In the genomic region with DNA sequence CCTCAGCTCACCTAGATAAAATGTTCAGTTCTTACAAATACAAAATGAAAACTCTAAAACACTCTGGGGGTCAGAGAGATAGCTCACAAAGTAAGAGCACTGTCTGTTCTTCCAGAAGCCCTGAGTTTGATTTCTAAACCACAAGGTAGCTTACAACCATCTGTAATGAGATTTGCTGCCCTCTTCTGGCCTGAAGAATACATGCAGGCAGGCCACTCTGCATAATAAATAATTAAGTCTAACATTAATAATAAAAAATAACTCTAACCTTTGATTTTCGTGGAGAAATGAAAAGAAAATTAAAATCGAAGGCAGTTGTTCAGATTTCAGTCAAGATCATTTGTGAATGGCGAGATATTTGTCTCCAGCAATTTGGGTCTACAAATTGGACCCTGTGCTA, we compare ENCODE assay signal across 18 mouse cellular contexts.
DNase-seq lines count a peak whose midpoint lies in the region; ATAC-seq and TF ChIP-seq lines count a peak whose summit lies in the region.
"Had no signal": no experiment of that assay in that cellular context is flagged by ENCODE, and none has a peak within 500 bp of the region (broad histone marks: within the 10 kb centered on the region; RNA-seq: fewer than 3 reads in every experiment).

No protein-coding gene starts in this region.

- no peak overlapping the region for H3K4me2 ChIP-seq in liver, postnatal 0 days (ENCODE audit: low read depth, low read length)
- H3K4me2 ChIP-seq in liver, embryonic 11.5 days: no peak overlapping the region
- H3K4me2 ChIP-seq in CH12.LX (ENCODE audit: insufficient read depth, low read depth, poor library complexity, severe bottlenecking): no peak overlapping the region
- H3K4me2 ChIP-seq: embryonic facial prominence, embryonic 12.5 days; hindbrain, embryonic 12.5 days; neural tube, embryonic 12.5 days had no signal

- no peaks in the 10 kb centered on the region for H3K9me3 ChIP-seq in liver, postnatal 0 days (ENCODE audit: low read length)
- no peaks in the 10 kb centered on the region for H3K9me3 ChIP-seq in liver, embryonic 11.5 days (ENCODE audit: control insufficient read depth, low read length)
- H3K9me3 ChIP-seq in CH12.LX (replicated peaks; ENCODE audit: low read length): no peaks in the 10 kb centered on the region
- H3K9me3 ChIP-seq: embryonic facial prominence, embryonic 12.5 days; hindbrain, embryonic 12.5 days had no signal

- DNase-seq in heart, adult 2 months: no peak
- no peak for DNase-seq in heart, adult 11 months
- DNase-seq in liver, postnatal 0 days: no peak
- no peak for DNase-seq in liver, embryonic 11.5 days (ENCODE audit: low spot score)
- peak; percentile 6 for DNase-seq in CH12.LX (ENCODE audit: extremely low read depth)
- DNase-seq in ZHBTc4 (ENCODE audit: low read depth, low spot score): peak; percentile 15
- no peak for DNase-seq in frontal cortex, postnatal 14 days (ENCODE audit: low spot score in 2 of 2)
- no peak for DNase-seq in frontal cortex, postnatal 10 days (ENCODE audit: low spot score in 2 of 2)
- DNase-seq: adrenal gland, adult 2 months; cerebellum, adult 9-11 months; kidney, adult 11 months; kidney, postnatal 25 days; left cerebral cortex, postnatal 4 days; right cerebral cortex, postnatal 4 days; thymus, adult 2 months had no signal

- intact Hi-C loops in heart, adult 2 months (cut with DNase I): no loop called here

- ATAC-seq in liver, postnatal 0 days: no peak
- ATAC-seq in liver, embryonic 11.5 days (replicated peaks; ENCODE audit: low FRiP score): no peak

- dilution Hi-C loops in CH12.LX (cut with MboI; ENCODE audit: extremely low pct_ligation_motif_present, extremely low pct_unique_long_range_greater_than_20kb, low sequenced_read_pairs): no loop called here

- no peak overlapping the region for H3K27ac ChIP-seq in heart, adult 2 months
- H3K27ac ChIP-seq in liver, postnatal 0 days (ENCODE audit: low read depth): no peak overlapping the region
- no peak overlapping the region for H3K27ac ChIP-seq in liver, embryonic 11.5 days (ENCODE audit: low read depth, low read length)
- no peak overlapping the region for H3K27ac ChIP-seq in CH12.LX (ENCODE audit: insufficient read depth, low read depth)
- H3K27ac ChIP-seq: embryonic facial prominence, embryonic 12.5 days; hindbrain, embryonic 12.5 days; neural tube, embryonic 12.5 days had no signal

- in situ Hi-C loops in CH12.LX (cut with MboI; ENCODE audit: low pct_ligation_motif_present, low pct_unique_long_range_greater_than_20kb, low sequenced_read_pairs): no loop called here

- no peak overlapping the region for H3K4me3 ChIP-seq in heart, adult 2 months
- H3K4me3 ChIP-seq in liver, postnatal 0 days (ENCODE audit: low read depth, low read length): no peak overlapping the region
- no peak overlapping the region for H3K4me3 ChIP-seq in liver, embryonic 11.5 days (ENCODE audit: low read depth, low read length)
- H3K4me3 ChIP-seq in CH12.LX (replicated peaks in 1 of 3; ENCODE audit: low read depth in 2 of 3, low read length in 2 of 3, poor library complexity in 1 of 3): no peak overlapping the region
- H3K4me3 ChIP-seq: embryonic facial prominence, embryonic 12.5 days; hindbrain, embryonic 12.5 days; neural tube, embryonic 12.5 days had no signal

- 51% methylated on average over 3 of the region's 3 CpGs for WGBS in heart, adult 2 months
- WGBS in liver, postnatal 0 days (ENCODE audit: insufficient replicate concordance): 36% methylated on average over 3 of the region's 3 CpGs
- 42% methylated on average over 3 of the region's 3 CpGs for WGBS in liver, embryonic 11.5 days

- H3K36me3 ChIP-seq in heart, adult 2 months (ENCODE audit: control insufficient read depth, insufficient read depth, low read length): no peaks in the 10 kb centered on the region
- no peaks in the 10 kb centered on the region for H3K36me3 ChIP-seq in liver, postnatal 0 days (replicated peaks; ENCODE audit: insufficient read depth, low read length)
- H3K36me3 ChIP-seq in liver, embryonic 11.5 days (ENCODE audit: control insufficient read depth, insufficient read depth, low read length): no peaks in the 10 kb centered on the region
- H3K36me3 ChIP-seq in CH12.LX (replicated peaks in 1 of 2; ENCODE audit: control insufficient read depth in 1 of 2, insufficient read depth in 1 of 2, low read length in 1 of 2): no peaks in the 10 kb centered on the region
- H3K36me3 ChIP-seq: embryonic facial prominence, embryonic 12.5 days; hindbrain, embryonic 12.5 days; neural tube, embryonic 12.5 days had no signal

- peak; percentile 53 for TF ChIP-seq CTCF in heart, adult 2 months (IDR thresholded peaks at IDR 0.05)
- TF ChIP-seq CTCF in liver, postnatal 0 days (IDR thresholded peaks at IDR 0.05; ENCODE audit: low read depth): peak; percentile 38
- peak; percentile 29 to 37; a peak in 3 of 4 replicates for TF ChIP-seq CTCF in CH12.LX (conservative IDR thresholded peaks at IDR 0.05 in 1 of 2, IDR thresholded peaks at IDR 0.05 in 1 of 2; ENCODE audit: low read depth in 2 of 2, low read length in 2 of 2)

- no peaks in the 10 kb centered on the region for H3K79me2 ChIP-seq in heart, adult 2 months (replicated peaks; ENCODE audit: control insufficient read depth, insufficient read depth, low read length)
- H3K79me2 ChIP-seq in CH12.LX (replicated peaks; ENCODE audit: control insufficient read depth, extremely low read depth, insufficient read depth, poor library complexity, severe bottlenecking): no peaks in the 10 kb centered on the region

- no peak for TF ChIP-seq POLR2A in heart, adult 2 months (IDR thresholded peaks at IDR 0.05; ENCODE audit: insufficient read depth, low read depth, low read length)
- TF ChIP-seq POLR2A in CH12.LX (IDR thresholded peaks at IDR 0.05; ENCODE audit: low read depth, low read length): no peak

- TF ChIP-seq RAD21 in CH12.LX (IDR thresholded peaks at IDR 0.05; ENCODE audit: low read depth, low read length): no peak; the same call in 1 of the 2 replicates

- no peak for TF ChIP-seq EP300 in heart, adult 2 months (IDR thresholded peaks at IDR 0.05; ENCODE audit: insufficient read depth, low read depth, low read length)
- no peak for TF ChIP-seq EP300 in liver, postnatal 0 days (IDR thresholded peaks at IDR 0.05; ENCODE audit: low read depth)
- TF ChIP-seq EP300 in CH12.LX (IDR thresholded peaks at IDR 0.05; ENCODE audit: low read length): no peak

- no peak overlapping the region for H3K9ac ChIP-seq in heart, adult 2 months (ENCODE audit: low read depth, low read length)
- no peak overlapping the region for H3K9ac ChIP-seq in liver, postnatal 0 days (replicated peaks)
- H3K9ac ChIP-seq in liver, embryonic 11.5 days (ENCODE audit: low read depth, low read length): no peak overlapping the region
- H3K9ac ChIP-seq in CH12.LX (ENCODE audit: insufficient read depth, low read depth): no peak overlapping the region
- H3K9ac ChIP-seq: embryonic facial prominence, embryonic 12.5 days; hindbrain, embryonic 12.5 days; neural tube, embryonic 12.5 days had no signal

- no peaks in the 10 kb centered on the region for H3K4me1 ChIP-seq in heart, adult 2 months (ENCODE audit: control insufficient read depth, insufficient read depth, low read length)
- H3K4me1 ChIP-seq in liver, postnatal 0 days (ENCODE audit: insufficient read depth): no peaks in the 10 kb centered on the region
- H3K4me1 ChIP-seq in liver, embryonic 11.5 days (replicated peaks; ENCODE audit: control insufficient read depth, insufficient read depth, low read length): no peaks in the 10 kb centered on the region
- no peaks in the 10 kb centered on the region for H3K4me1 ChIP-seq in CH12.LX (ENCODE audit: control insufficient read depth in 1 of 2, insufficient read depth in 2 of 2)
- H3K4me1 ChIP-seq: embryonic facial prominence, embryonic 12.5 days; hindbrain, embryonic 12.5 days; neural tube, embryonic 12.5 days had no signal

- no peaks in the 10 kb centered on the region for H3K27me3 ChIP-seq in heart, adult 2 months (ENCODE audit: control insufficient read depth, insufficient read depth, low read length)
- H3K27me3 ChIP-seq in liver, postnatal 0 days (ENCODE audit: insufficient read depth, low read length): no peaks in the 10 kb centered on the region
- H3K27me3 ChIP-seq in liver, embryonic 11.5 days (replicated peaks; ENCODE audit: control insufficient read depth, insufficient read depth, low read length): no peaks in the 10 kb centered on the region
- no peaks in the 10 kb centered on the region for H3K27me3 ChIP-seq in CH12.LX (replicated peaks)
- H3K27me3 ChIP-seq: embryonic facial prominence, embryonic 12.5 days; hindbrain, embryonic 12.5 days; neural tube, embryonic 12.5 days had no signal

TF ChIP-seq in CH12.LX, 34 proteins besides CTCF, POLR2A, EP300 and RAD21:
- TF ChIP-seq GABPA (IDR thresholded peaks at IDR 0.05; ENCODE audit: insufficient replicate concordance, low read depth, low read length) (no peak), NELFE (IDR thresholded peaks at IDR 0.05; ENCODE audit: low read depth, low read length) (no peak), IRF4 (IDR thresholded peaks at IDR 0.05; ENCODE audit: low read depth, low read length) (no peak), ELF1 (IDR thresholded peaks at IDR 0.05; ENCODE audit: low read depth, low read length) (no peak), BHLHE40 (IDR thresholded peaks at IDR 0.05; ENCODE audit: low read depth, low read length) (no peak), RCOR1 (conservative IDR thresholded peaks at IDR 0.05; ENCODE audit: low read depth, low read length) (no peak), MYC (IDR thresholded peaks at IDR 0.05; ENCODE audit: low read depth, low read length) (no peak)
TF ChIP-seq in CH12.LX: peak in this region for 0.

Comparison
In these comparisons a context has a peak if more than half of its experiments do, and no peak if none do; other contexts are left out.
1. DNase-seq: peak in CH12.LX (single experiment) and ZHBTc4 (single experiment); none in heart, adult 2 months (0 of 2), heart, adult 11 months (single experiment), liver, postnatal 0 days (single experiment), liver, embryonic 11.5 days (single experiment), frontal cortex, postnatal 14 days (0 of 2) and frontal cortex, postnatal 10 days (0 of 2).
2. Peak in every context shown above with its lines, with median percentiles within 50 percentile points of each other: CTCF ChIP-seq.